Mouse (Mus musculus) liver, embryonic 16.5 days (tissue): Measurements from ENCODE around the gene Zfp775. TPM values are rescaled to one million over a fixed set of nuclear protein-coding genes. Genes with fewer than 3 reads are reported as not detected.

Source experiments
- ATAC-seq: fragments of 200-750 bp; cut with Nextera tagmentation; 2 replicates; pipeline ENCODE4 v1.8.0; 2017; ENCODE audit warnings: low read depth, mild to moderate bottlenecking, moderate number of reproducible peaks, moderate library complexity
- H3K27ac ChIP-seq: fragments of 300-500 bp; sonication (generic); 2 replicates; pipeline ENCODE4 v1.5.1; 2014; ENCODE audit warnings: mild to moderate bottlenecking, low read length
- H3K27me3 ChIP-seq: fragments of 300-500 bp; sonication (generic); 2 replicates; pipeline ENCODE4 v1.6.1; 2014; ENCODE audit warnings: low read depth, low read length, mixed read lengths; ENCODE audit not compliant: control insufficient read depth, insufficient read depth
- H3K36me3 ChIP-seq: fragments of 300-500 bp; sonication (generic); 2 replicates; pipeline ENCODE4 v1.6.1; 2014; ENCODE audit warnings: mild to moderate bottlenecking; ENCODE audit not compliant: control insufficient read depth, insufficient read depth
- H3K4me1 ChIP-seq: fragments of 300-500 bp; sonication (generic); 2 replicates; pipeline ENCODE4 v1.6.1; 2014; ENCODE audit warnings: low read depth, low read length, mixed read lengths; ENCODE audit not compliant: control insufficient read depth
- H3K4me2 ChIP-seq: fragments of 300-500 bp; sonication (generic); 2 replicates; pipeline ENCODE4 v1.6.1; 2014; ENCODE audit warnings: low read depth, low read length, mixed read lengths
- H3K4me3 ChIP-seq: fragments of 300-500 bp; sonication (generic); 2 replicates; pipeline ENCODE4 v1.5.1; 2014; ENCODE audit warnings: low read depth, mild to moderate bottlenecking, low read length
- H3K9ac ChIP-seq: fragments of 300-500 bp; sonication (generic); 2 replicates; pipeline ENCODE4 v1.6.1; 2014; ENCODE audit warnings: low read depth, low read length
- H3K9me3 ChIP-seq: fragments of 300-500 bp; sonication (generic); replicated peaks from 2 replicates; pipeline ENCODE4 v1.6.1; 2016; ENCODE audit warnings: low read length; ENCODE audit not compliant: control insufficient read depth
- WGBS: fragments of 180-500 bp; shearing (Covaris S2); extraction: QIAGEN DNeasy Blood & Tissue Kit; methylation state at CpG from one replicate; pipeline ENCODE4 v1.1.7; 2014; ENCODE audit not compliant: insufficient replicate concordance; 5-methylcytosine and 5-hydroxymethylcytosine counted together
- polyA plus RNA-seq: library from polyadenylated mRNA; unstranded; fragments of >200 nt; fragmentation: Nextera tagmentation; extraction: Ambion mirVana; gene quantifications from 2 replicates; pipeline ENCODE4 v1.2.1, GENCODE M21; 2015

The Zfp775 gene
- polyA plus RNA-seq, 1 experiment from 2014 or later = 2.3 TPM

DNA sequence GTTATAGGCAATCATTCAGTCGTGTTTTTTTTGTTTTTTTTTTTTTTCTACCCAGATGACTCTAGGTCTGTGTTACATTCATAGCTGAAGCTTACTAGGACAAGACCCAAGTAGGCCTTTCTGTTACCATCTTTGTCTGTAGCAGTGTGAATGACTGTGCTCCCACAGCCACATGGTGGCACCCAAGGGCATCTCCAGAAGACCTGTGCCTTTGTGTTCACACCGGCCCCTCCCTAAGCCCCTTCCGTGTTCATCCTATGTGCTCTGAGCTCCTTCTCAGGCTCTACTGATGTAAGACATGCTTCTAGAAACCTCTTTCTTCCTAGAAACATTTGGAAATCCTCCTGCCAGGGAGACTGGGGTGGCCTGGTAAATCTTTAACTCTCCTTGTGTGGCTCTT, 45.1 kb downstream of the Zfp775 start, which contains the start of gene Gimap8:
TSS of gene Gimap8 (plus strand) at position 240 of the 400 bp plus-strand sequence.
- Histone ChIP-seq H3K4me3 (no peak within 1 kb of the TSS), H3K9ac (no peak within 1 kb of the TSS), H3K4me1 (no peaks in the 10 kb centered on the region), H3K36me3 (no peaks in the 10 kb centered on the region), H3K9me3 (no peaks in the 10 kb centered on the region), H3K27ac (no peak within 1 kb of the TSS), H3K27me3 (no peaks in the 10 kb centered on the region), H3K4me2 (no peak within 1 kb of the TSS)
- peak; percentile 53; the same call in 1 of the 2 replicates for ATAC-seq
- WGBS = 7% methylated on average over 3 of the region's 3 CpGs

DNA sequence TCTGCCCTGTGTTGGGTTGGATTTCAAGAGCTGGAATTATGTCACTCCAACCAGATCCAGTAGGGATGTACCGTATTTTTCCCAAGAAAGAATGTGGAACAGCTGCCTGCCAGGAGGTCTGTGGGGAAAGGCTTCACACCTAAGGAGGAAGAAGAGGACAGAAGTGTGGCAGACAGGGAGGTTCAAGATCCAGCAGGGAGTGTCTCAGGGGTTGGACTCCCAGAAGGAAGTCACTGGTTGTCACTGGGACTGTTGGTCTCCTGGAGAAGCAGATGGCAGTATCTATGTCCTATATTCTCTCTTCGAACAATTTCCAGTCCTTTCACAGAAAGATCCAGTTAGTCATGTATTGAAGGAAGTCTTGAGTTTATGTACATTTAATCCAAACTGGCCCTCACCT, 45.7 kb downstream of the Zfp775 start:
- H3K4me3 ChIP-seq = no peak overlapping the region
- no peak overlapping the region for H3K9ac ChIP-seq
- 61% methylated on average over 2 of the region's 2 CpGs for WGBS
- H3K27ac ChIP-seq = no peak overlapping the region
- no peaks in the 10 kb centered on the region for H3K36me3 ChIP-seq
- ATAC-seq = no peak
- H3K27me3 ChIP-seq = no peaks in the 10 kb centered on the region
- no peaks in the 10 kb centered on the region for H3K9me3 ChIP-seq
- no peak overlapping the region for H3K4me2 ChIP-seq
- no peaks in the 10 kb centered on the region for H3K4me1 ChIP-seq

DNA sequence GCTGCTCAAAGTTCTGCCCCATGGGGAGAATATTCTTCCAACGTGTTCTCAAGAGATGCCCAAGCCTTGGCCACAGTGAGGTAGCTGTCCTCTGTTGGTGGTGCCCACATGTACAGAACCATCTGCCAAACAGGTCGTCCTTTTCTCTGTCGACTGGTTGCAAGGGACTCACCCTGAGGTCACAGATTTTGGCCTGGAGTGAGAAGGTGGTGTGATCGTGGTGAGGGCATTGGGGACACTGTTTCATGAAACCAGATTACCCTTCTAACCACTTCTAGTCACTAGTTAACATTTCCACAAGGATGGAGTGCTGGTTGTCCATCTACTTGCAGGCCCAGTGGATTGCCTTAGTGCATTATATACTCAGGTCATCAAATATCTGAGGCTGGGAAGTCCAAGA, 46.9 kb downstream of the Zfp775 start:
- H3K27ac ChIP-seq = no peak overlapping the region
- no peaks in the 10 kb centered on the region for H3K9me3 ChIP-seq
- ATAC-seq = no peak
- H3K4me2 ChIP-seq = no peak overlapping the region
- H3K4me1 ChIP-seq = no peaks in the 10 kb centered on the region
- 66% methylated on average over 4 of the region's 4 CpGs for WGBS
- no peak overlapping the region for H3K4me3 ChIP-seq
- no peaks in the 10 kb centered on the region for H3K36me3 ChIP-seq
- no peaks in the 10 kb centered on the region for H3K27me3 ChIP-seq
- no peak overlapping the region for H3K9ac ChIP-seq

DNA sequence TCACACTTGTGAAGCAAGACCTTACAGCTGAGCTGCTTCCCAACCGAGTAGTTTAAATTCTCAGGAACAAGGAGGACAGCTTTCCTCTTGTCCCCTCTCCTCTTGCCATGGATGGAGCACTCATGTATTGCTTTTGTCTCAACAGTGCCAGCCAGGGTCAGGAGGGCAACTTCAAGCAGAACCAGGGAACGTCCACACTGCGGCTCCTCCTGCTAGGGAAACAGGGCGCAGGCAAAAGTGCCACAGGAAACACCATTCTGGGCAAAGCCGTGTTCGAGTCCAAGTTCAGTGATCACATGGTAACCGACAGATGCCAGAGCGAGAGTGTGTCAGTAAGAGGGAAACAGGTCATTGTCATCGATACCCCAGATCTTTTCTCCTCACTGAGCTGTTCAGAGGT, 48.2 kb downstream of the Zfp775 start:
- WGBS = 79% methylated on average over 9 of the region's 9 CpGs
- no peak overlapping the region for H3K4me2 ChIP-seq
- no peaks in the 10 kb centered on the region for H3K9me3 ChIP-seq
- H3K36me3 ChIP-seq = no peaks in the 10 kb centered on the region
- H3K27ac ChIP-seq = no peak overlapping the region
- H3K9ac ChIP-seq = no peak overlapping the region
- H3K27me3 ChIP-seq = no peaks in the 10 kb centered on the region
- ATAC-seq = no peak
- no peak overlapping the region for H3K4me3 ChIP-seq
- H3K4me1 ChIP-seq = no peaks in the 10 kb centered on the region

DNA sequence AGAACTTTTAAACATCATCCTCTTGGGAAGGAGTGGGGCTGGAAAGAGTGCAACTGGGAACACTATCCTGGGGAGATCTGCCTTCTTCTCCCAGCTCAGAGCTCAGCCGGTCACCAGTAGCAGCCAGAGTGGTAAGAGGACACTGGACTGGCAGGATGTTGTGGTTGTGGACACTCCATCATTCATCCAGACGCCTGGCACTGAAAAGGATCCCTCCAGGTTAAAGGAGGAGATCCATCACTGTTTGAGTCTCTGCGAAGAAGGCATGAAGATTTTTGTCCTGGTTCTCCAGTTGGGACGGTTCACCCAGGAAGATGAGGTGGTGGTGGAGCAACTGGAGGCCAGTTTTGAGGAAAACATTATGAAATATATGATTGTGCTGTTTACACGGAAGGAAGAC, 56.9 kb downstream of the Zfp775 start:
- H3K27me3 ChIP-seq = no peaks in the 10 kb centered on the region
- ATAC-seq = no peak
- 58% methylated on average over 5 of the region's 5 CpGs for WGBS
- H3K4me1 ChIP-seq = no peaks in the 10 kb centered on the region
- no peak overlapping the region for H3K27ac ChIP-seq
- no peak overlapping the region for H3K9ac ChIP-seq
- no peak overlapping the region for H3K4me3 ChIP-seq
- H3K36me3 ChIP-seq = no peaks in the 10 kb centered on the region
- H3K4me2 ChIP-seq = no peak overlapping the region
- no peaks in the 10 kb centered on the region for H3K9me3 ChIP-seq

DNA sequence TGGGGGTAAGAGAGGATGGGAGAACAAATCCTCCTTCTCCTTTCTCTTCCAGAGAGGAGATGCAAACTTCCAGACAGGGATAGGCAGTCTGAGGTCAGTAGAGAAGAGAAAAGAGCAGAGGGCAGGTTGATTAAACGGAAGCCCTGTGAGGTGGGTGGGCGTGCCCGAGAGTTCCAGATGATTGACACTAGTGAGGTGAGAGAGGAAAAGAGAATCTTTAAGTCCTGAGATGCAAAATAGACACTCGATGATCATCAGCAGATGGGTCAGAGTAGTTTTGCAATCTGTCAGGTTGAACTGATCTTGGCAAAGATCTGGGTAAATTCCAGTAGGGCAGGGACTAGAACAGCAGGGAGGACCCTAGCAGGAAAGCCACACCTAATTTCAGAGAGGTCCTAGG, 62.9 kb downstream of the Zfp775 start:
- H3K27ac ChIP-seq = no peak overlapping the region
- WGBS = 49% methylated on average over 4 of the region's 4 CpGs
- H3K9ac ChIP-seq = no peak overlapping the region
- no peaks in the 10 kb centered on the region; the same call in none of the 2 replicates for H3K4me1 ChIP-seq
- no peaks in the 10 kb centered on the region for H3K9me3 ChIP-seq
- ATAC-seq = no peak
- no peaks in the 10 kb centered on the region for H3K36me3 ChIP-seq
- no peaks in the 10 kb centered on the region for H3K27me3 ChIP-seq
- no peak overlapping the region for H3K4me3 ChIP-seq
- no peak overlapping the region for H3K4me2 ChIP-seq

DNA sequence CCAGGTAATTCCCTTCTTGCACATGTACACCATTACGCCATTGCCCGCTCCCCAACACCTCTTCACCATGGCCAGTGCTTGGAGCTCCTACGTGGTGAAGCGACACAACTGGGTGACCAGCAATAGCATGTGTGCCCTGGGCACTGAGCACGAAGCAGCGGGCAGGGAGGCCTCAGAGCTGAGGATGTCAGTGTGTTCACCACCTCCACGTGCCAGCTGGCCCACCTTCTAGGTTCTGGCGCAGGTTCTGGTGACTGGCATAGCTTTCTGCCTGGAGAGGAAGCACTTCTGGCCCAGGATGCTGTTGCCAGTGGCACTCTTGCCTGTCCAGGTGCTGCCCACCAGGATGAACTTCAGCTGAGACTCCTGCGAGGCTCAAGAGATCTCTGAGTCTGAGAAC, 63.6 kb downstream of the Zfp775 start:
- Histone ChIP-seq H3K9ac (no peak overlapping the region), H3K4me1 (no peaks in the 10 kb centered on the region; the same call in none of the 2 replicates), H3K36me3 (no peaks in the 10 kb centered on the region), H3K4me2 (no peak overlapping the region), H3K9me3 (no peaks in the 10 kb centered on the region), H3K4me3 (no peak overlapping the region), H3K27me3 (no peaks in the 10 kb centered on the region), H3K27ac (no peak overlapping the region)
- no peak for ATAC-seq
- 77% methylated on average over 9 of the region's 9 CpGs for WGBS

DNA sequence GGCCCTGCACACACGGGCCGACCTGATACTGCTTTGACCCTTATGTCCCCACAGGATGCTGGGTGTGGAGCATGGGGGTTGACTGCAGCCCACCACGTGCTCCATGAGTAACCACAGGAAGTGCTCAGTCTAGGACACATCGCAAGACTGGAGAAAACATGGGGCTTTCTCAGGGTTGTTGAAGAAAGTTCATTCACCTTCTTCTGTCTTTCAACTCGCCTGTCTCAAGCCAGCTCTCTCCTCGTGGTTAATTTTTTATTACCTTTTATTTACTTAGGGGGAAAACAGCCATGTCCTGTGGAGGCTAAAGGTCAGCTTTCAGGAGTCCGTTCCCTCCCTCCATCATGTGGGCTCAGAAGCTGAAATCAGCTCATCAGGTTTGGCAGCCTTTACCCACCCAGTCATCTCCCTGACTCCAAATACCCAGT, 64.3 kb downstream of the Zfp775 start:
- ATAC-seq = peak; percentile 76

DNA sequence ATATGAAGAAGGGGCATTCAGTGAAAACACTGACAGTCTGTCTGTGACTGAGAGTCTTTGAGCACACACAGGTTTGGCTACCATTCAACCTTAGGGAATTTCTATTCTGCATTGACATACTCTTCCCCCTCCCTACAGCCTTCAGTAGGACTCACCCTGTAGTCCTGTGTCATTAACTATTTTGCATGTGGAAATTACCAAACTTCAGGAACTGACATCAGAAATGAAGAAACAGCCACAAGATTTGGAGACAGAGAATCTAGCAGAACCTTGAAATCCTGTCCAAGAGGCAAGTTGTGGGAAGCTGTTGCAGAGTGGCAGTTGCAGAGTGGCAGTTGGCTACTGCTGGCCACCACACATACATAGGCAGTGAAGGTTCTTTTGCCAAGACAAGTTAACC, 66.2 kb downstream of the Zfp775 start:
- no peak overlapping the region for H3K27ac ChIP-seq
- H3K36me3 ChIP-seq = no peaks in the 10 kb centered on the region
- ATAC-seq = no peak
- no peak overlapping the region for H3K4me2 ChIP-seq
- no peaks in the 10 kb centered on the region; the same call in none of the 2 replicates for H3K4me1 ChIP-seq
- H3K9me3 ChIP-seq = no peaks in the 10 kb centered on the region
- H3K9ac ChIP-seq = no peak overlapping the region
- H3K4me3 ChIP-seq = no peak overlapping the region
- H3K27me3 ChIP-seq = no peaks in the 10 kb centered on the region

More for the DNA sequence above, 64.3 kb downstream of the Zfp775 start:
- Histone ChIP-seq H3K27ac (peak overlapping the region; percentile 33; the same call in 1 of the 2 replicates), H3K9ac (no peak overlapping the region), H3K4me1 (no peaks in the 10 kb centered on the region; the same call in none of the 2 replicates), H3K9me3 (no peaks in the 10 kb centered on the region), H3K4me3 (no peak overlapping the region), H3K4me2 (peak overlapping the region; percentile 32; the same call in 1 of the 2 replicates), H3K27me3 (no peaks in the 10 kb centered on the region), H3K36me3 (no peaks in the 10 kb centered on the region)
- 18% methylated on average over 7 of the region's 7 CpGs for WGBS
